Mouse (Mus musculus): ENCODE measurements at regions not wholly inside any gene's neighbourhood (a gene's known extent, or its start where the extent isn't known, plus 50 kb on each side); places are given as distances from the start of the nearest gene placed in this dataset.

DNA sequence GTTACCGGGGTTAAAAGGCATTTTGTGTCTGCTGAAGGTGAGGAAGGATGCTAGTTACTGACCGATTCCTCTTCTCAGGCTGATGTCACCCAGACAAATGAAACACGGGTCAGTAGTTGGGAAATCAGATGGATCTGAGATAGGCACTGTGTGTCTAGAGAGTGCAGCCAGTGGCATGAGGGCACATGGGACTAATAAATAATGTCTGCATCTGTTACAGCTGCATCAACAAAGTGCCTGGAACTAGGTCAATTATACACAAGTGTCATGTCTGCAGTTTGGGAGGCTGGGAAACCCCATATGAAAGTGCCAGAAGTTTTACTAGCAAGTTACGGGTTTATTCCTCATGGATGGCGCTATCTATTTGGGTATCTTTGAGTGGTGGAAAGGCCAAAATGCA lies 68.8 kb downstream of the Cxcl12 start:
- DNase-seq (ENCODE audit: extremely low spot score, low read depth, low spot score), result no peak

GRCm38 (mm10) chr6:117241206-117241605 lies 72.9 kb downstream of the Cxcl12 start:
- DNase-seq (ENCODE audit: extremely low spot score, low read depth, low spot score), result no peak

GRCm38 (mm10) chr6:117245398-117245797 lies 77.1 kb downstream of the Cxcl12 start:
- DNase-seq (ENCODE audit: extremely low spot score, low read depth, low spot score), result no peak

GRCm38 (mm10) chr6:117245849-117246248 lies 77.5 kb downstream of the Cxcl12 start:
- DNase-seq (ENCODE audit: extremely low spot score, low read depth, low spot score), result no peak

GRCm38 (mm10) chr6:117249230-117249921 lies 81.0 kb downstream of the Cxcl12 start:
- DNase-seq (ENCODE audit: extremely low spot score, low read depth, low spot score), result no peak

GRCm38 (mm10) chr6:117250051-117250450 lies 81.7 kb downstream of the Cxcl12 start:
- DNase-seq (ENCODE audit: extremely low spot score, low read depth, low spot score), result no peak

DNA sequence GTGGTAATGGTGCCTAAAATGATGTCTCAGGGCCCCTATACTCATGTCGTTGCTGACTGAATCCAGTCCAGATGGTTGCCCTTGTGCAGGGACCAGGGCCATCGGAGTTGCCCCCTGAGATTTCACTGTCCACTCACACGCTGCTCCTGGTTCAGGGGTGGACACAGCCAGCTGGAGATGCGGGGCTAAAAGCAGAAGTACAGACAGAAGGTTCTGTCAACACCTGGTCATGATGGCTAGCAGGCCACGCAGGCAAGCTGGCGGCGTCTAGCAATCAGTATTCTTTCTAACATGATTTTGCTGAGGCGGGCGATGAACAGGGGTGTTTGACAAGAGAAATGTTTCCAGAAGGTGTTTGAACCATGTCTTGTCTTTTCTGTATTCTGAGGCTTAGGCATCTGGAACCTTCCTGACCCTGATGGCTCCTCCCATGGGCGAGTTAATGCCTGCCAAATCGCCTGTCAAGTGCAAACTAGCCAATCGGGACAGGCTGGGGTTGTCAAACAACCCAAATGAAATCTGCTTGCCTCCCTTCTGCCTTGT lies 83.1 kb downstream of the Cxcl12 start:
- DNase-seq (ENCODE audit: extremely low spot score, low read depth, low spot score), result no peak

- DNase-seq (ENCODE audit: extremely low spot score, low read depth, low spot score), result no peak
These were observed 84.0 kb downstream of the Cxcl12 start for GRCm38 (mm10) chr6:117252361-117252760.

- no peak for DNase-seq (ENCODE audit: extremely low spot score, low read depth, low spot score)
These were observed 84.7 kb downstream of the Cxcl12 start for GRCm38 (mm10) chr6:117253036-117253435.

GRCm38 (mm10) chr6:117253586-117254330 lies 85.4 kb downstream of the Cxcl12 start:
- no peak for DNase-seq (ENCODE audit: extremely low spot score, low read depth, low spot score)

- no peak for DNase-seq (ENCODE audit: extremely low spot score, low read depth, low spot score)
These were observed 86.4 kb downstream of the Cxcl12 start for GRCm38 (mm10) chr6:117254620-117255228.

GRCm38 (mm10) chr6:117255399-117256098 lies 87.2 kb downstream of the Cxcl12 start:
- DNase-seq (ENCODE audit: extremely low spot score, low read depth, low spot score), result no peak

DNA sequence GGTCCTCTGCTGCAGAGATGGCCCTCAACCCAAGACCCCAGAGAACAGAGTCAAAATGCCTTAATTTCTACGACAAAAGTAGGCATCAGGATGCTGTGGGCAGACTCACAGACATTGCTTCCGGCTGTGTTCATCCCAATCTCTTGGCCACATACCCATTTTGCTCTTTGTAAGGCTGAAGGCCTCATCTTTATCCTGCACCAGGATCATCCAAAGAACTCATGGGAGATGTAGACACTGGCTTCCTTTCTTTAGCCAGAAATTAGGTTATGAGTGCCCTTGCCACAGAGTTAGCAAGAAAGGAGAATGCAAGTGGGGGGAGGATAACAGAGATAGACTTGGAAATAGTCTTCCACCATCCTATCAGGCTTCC lies 87.8 kb downstream of the Cxcl12 start:
- no peak for DNase-seq (ENCODE audit: extremely low spot score, low read depth, low spot score)

GRCm38 (mm10) chr6:117257591-117257990 lies 89.3 kb downstream of the Cxcl12 start:
- DNase-seq (ENCODE audit: extremely low spot score, low read depth, low spot score), result no peak

DNA sequence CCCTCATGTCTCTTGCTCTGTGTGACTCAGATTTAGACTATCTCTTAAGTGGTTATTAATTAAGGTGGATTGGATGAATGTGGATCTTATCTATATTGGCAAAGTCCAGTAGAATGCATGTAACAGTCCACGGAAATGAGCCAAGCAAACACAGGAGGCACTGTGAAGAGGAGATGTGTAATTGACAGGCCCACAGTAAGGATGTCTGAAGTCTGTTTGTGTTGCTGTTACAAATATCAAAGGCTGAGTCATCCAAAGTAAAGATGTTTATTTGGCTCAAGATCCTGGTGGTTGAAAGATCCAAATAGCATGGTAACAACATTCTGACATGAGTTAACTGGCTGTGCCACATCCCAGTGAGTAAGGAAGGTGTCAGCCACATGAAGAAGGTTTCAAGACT lies 99.6 kb downstream of the Cxcl12 start:
- DNase-seq (ENCODE audit: extremely low spot score, low read depth, low spot score), result no peak

- no peak for DNase-seq (ENCODE audit: extremely low spot score, low read depth, low spot score)
These were observed 100.0 kb downstream of the Cxcl12 start for GRCm38 (mm10) chr6:117268376-117268775.

DNA sequence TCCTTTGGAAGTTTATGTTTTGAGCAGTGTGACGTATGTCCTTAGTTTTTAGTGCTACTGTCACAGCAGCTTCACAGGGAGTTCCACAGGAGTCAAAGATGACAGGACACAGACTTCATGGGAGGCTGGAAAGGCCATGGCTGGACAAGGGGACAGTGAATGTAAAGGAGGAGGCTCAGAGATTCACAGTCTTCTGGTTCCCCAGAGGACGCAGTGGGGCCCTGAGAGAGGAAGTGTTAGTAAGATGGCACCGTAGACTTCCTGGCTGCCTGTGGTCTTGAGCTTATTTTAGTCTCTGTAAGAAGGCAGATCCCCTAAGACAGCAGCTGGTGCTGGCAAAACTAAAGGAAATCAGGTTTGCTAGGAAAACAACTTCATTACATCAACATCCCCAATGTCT lies 101.9 kb downstream of the Cxcl12 start:
- DNase-seq (ENCODE audit: extremely low spot score, low read depth, low spot score), result no peak

DNA sequence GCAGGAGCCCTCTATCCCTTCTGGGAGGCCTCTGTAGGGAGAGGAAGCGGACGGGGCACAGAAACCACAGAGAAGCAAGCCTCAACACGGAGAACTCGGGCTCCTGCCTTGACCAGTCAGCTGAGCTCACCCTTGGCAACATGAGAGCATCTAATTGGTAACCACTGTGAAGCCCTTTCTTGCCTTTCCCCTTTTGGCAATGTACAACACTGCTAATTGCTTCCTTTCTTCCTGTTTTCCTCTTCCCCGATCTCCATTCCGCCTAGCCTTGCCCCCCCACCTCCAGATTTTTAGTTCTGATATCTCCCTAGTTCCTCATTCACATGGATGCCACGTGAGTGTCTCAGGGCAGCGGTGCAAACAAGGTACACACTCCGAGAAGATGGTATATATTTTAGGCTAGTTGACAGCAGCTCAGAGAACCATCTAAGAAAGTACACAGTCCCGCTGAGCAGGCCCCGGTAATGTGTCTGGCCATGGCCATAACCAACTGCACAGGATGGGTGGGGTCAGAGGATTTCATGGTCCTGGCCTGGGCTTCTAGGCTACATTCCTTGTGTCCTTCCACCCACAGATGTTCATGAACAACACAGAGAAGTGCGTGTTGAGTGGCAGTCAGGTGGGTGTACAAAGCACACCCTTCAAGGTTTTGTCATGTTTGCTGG lies 103.4 kb downstream of the Cxcl12 start:
- no peak for DNase-seq (ENCODE audit: extremely low spot score, low read depth, low spot score)

DNA sequence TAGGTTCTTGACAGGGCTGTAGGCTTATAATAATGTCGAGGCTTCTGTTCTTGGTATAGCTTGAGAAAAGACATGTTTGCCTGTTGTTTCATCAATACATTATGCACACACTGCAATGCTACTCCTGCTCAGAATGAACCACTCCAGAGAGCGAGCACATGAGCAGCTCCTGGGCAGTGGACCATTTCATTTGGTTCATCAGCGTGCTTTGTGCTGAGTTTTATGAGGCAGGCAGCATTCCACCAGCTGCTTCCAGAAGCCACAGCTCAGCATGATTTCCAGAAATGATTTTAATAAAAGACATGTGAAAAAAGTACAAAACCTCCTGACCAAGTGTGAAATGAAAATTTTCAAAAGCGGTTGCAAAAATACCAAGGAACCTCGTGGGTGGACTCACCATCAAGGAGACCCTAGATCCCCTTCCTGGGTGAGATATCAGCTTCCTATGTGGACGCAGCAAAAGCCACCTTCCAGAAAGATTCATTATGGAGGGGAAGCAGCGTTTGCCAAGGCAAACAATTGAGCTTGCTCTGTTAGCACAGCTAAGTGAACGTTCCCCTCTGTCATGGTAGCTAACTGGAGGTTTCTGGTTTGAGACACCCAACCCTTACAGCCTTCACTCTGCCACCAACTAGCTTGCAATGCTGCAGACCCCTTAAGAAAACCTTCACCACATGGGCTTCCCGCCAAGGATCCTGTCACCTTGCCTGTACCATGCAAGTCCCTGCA lies 104.1 kb downstream of the Cxcl12 start:
- no peak for DNase-seq (ENCODE audit: extremely low spot score, low read depth, low spot score)

GRCm38 (mm10) chr6:117275915-117276314 lies 107.6 kb downstream of the Cxcl12 start:
- DNase-seq (ENCODE audit: extremely low spot score, low read depth, low spot score), result no peak
